Mouse (Mus musculus): ENCODE data around the gene Camk1g. TPM values are rescaled to one million over a fixed set of nuclear protein-coding genes. Genes with fewer than 3 reads are reported as not detected.

Gene Camk1g
- polyA plus RNA-seq, 1 experiment from 2014 or later: 28.7 TPM

Other genes starting within 250 kb of the Camk1g start
- 8.3 and 8.8 TPM in 2 replicates for gene Diexf, start 240.0 kb downstream of the Camk1g start, polyA plus RNA-seq (2016; fragmentation: Nextera tagmentation; extraction: Ambion mirVana)
- gene Irf6, start 217.2 kb downstream of the Camk1g start, polyA plus RNA-seq (2016; fragmentation: Nextera tagmentation; extraction: Ambion mirVana): 1.3 and 2.2 TPM in 2 replicates
- 15.1 and 16.6 TPM in 2 replicates for gene A130010J15Rik, start 202.3 kb downstream of the Camk1g start, polyA plus RNA-seq (2016; fragmentation: Nextera tagmentation; extraction: Ambion mirVana)
- 2.1 and 2.2 TPM in 2 replicates for gene Traf3ip3, start 168.6 kb downstream of the Camk1g start, polyA plus RNA-seq (2016; fragmentation: Nextera tagmentation; extraction: Ambion mirVana)
- gene Lamb3, start 162.6 kb downstream of the Camk1g start, polyA plus RNA-seq (2016; fragmentation: Nextera tagmentation; extraction: Ambion mirVana): 0.27 and 0.56 TPM in 2 replicates
- not detected in 2 replicates for gene Hsd11b1, start 106.2 kb downstream of the Camk1g start, polyA plus RNA-seq (2016; fragmentation: Nextera tagmentation; extraction: Ambion mirVana)
- 10.1 and 11.0 TPM in 2 replicates for gene G0s2, start 97.1 kb downstream of the Camk1g start, polyA plus RNA-seq (2016; fragmentation: Nextera tagmentation; extraction: Ambion mirVana)